Mouse (Mus musculus): ENCODE measurements around the gene 4930568D16Rik. TPM values are rescaled to one million over a fixed set of nuclear protein-coding genes. Genes with fewer than 3 reads are reported as not detected.

4930568D16Rik gene
- polyA plus RNA-seq, 1 experiment = not detected

DNA sequence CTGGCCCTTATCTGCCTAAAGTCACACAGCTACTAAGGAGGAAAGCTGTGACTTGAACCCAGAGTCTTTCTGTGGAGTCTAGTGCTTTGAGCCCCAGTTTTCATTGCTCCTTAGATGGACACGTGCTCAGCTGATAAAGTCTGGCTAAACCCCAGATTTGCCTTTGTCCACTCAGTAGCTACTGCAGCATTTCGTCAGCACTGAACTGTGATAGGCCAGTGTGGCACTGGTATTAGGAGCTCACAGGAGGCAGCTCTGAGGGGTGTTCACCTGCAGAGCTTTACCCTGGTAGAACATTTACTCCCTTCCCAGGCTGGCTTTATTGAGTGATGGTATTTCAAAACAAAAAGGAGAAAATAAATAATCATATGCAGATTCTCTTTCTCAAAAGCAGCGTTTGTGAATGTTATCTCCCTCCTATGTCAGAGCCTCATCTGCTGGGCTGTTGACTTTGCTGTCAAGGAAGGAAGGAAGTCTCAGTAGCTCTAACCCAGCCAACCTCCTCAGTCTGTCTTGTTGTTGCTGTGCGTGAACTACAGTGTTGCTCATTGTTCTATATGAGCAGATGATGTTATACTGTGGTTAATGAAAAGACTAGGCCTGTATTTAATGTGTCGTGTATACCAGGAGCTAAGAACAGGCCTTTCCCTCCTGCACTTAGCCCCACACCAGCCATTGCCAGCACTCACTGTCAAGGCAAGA is 41.0 kb upstream of the 4930568D16Rik start:
- no peaks in the 10 kb centered on the region; the same call in 1 of the 2 replicates for H3K4me1 ChIP-seq (ENCODE audit: control insufficient read depth, insufficient read depth, insufficient read length)
- H3K27me3 ChIP-seq (ENCODE audit: control insufficient read depth, insufficient read depth, low read length) = no peaks in the 10 kb centered on the region
- H3K4me3 ChIP-seq (ENCODE audit: extremely low read depth, insufficient read depth, insufficient read length) = no peak overlapping the region
- no peak overlapping the region for H3K27ac ChIP-seq (ENCODE audit: insufficient read depth, low read length)
- TF ChIP-seq POLR2A (IDR thresholded peaks at IDR 0.05; ENCODE audit: low read depth, low read length) (no peak), CTCF (IDR thresholded peaks at IDR 0.05; ENCODE audit: extremely low read depth, insufficient read depth, insufficient read length, insufficient replicate concordance) (no peak)
- WGBS = 80% methylated on average over 5 of the region's 5 CpGs
- H3K36me3 ChIP-seq (ENCODE audit: control insufficient read depth, insufficient read depth, low read length) = peaks cover 31% of the 10 kb centered on the region
- no peak for DNase-seq (ENCODE audit: low read depth in 1 of 2, low spot score in 2 of 2)

DNA sequence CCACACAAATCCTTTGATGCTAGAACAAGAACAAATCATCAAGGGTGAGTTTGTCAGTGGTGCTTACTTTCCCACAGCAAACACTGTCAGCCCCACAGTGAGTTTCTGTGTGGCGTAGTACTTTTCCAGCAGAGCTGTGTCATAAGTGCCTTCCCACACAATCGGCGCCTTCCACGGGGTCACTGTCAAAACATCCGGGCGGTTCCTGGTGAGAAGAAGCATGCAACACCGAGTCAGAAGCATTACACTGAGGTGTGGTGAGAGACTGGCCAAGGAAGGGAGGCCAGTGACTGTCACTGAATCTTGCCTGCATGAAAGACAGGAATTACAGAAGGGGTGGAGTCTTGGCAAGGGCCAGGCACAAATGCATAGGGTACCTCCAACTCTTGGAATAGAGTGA is 40.3 kb upstream of the 4930568D16Rik start:
- DNase-seq (ENCODE audit: low read depth in 1 of 2, low spot score in 2 of 2) = no peak
- Histone ChIP-seq H3K36me3 (ENCODE audit: control insufficient read depth, insufficient read depth, low read length) (peaks cover 31% of the 10 kb centered on the region), H3K4me1 (ENCODE audit: control insufficient read depth, insufficient read depth, insufficient read length) (no peaks in the 10 kb centered on the region; the same call in 1 of the 2 replicates), H3K4me3 (ENCODE audit: extremely low read depth, insufficient read depth, insufficient read length) (no peak overlapping the region), H3K27me3 (ENCODE audit: control insufficient read depth, insufficient read depth, low read length) (no peaks in the 10 kb centered on the region), H3K27ac (ENCODE audit: insufficient read depth, low read length) (no peak overlapping the region)
- 94% methylated on average over 7 of the region's 7 CpGs for WGBS
- no peak for TF ChIP-seq POLR2A (IDR thresholded peaks at IDR 0.05; ENCODE audit: low read depth, low read length)
- no peak for TF ChIP-seq CTCF (IDR thresholded peaks at IDR 0.05; ENCODE audit: extremely low read depth, insufficient read depth, insufficient read length, insufficient replicate concordance)

DNA sequence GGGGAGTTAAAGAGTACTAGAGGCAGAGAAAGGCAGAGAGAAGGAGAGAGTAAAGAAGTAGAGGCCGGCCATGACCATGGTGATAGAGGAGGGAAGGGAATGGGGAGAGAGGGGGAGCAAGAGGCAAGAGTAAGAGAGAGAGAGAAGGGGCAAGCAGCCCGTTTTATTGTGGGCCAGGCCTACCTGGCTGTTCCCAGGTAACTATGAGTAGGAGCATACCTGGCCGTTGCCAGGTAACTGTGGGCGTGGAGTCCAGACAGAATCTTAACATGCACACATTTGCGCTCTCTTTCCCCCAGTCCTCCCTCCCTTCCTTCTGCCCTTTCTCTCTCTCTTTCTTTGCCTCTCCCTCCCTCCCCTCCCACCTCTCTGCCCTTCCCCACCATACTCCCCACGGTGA is 39.7 kb upstream of the 4930568D16Rik start:
- 94% methylated on average over 6 of the region's 6 CpGs for WGBS
- peaks cover 33% of the 10 kb centered on the region for H3K36me3 ChIP-seq (ENCODE audit: control insufficient read depth, insufficient read depth, low read length)
- no peaks in the 10 kb centered on the region; the same call in 1 of the 2 replicates for H3K4me1 ChIP-seq (ENCODE audit: control insufficient read depth, insufficient read depth, insufficient read length)

DNA sequence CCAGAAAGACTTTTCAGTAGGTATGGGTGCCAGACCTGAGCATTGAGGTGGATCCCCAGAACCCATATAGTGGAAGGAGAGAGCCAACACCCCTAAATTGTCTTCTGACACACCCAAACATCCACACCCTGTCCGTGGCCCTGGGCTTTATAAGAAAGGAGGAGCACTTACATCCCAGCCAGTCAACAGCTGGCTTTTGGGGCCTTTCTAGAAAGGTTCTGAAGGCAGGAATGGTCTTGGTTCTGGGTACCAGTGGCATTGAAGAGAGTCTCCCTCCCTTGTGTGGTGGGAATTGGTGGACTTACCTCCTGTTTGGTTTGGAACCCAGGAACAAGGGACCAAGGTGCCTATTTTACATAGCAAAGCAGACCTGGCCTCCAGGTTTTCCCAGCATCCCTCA is 39.1 kb upstream of the 4930568D16Rik start:
- Histone ChIP-seq H3K27ac (ENCODE audit: insufficient read depth, low read length) (no peak overlapping the region), H3K4me1 (ENCODE audit: control insufficient read depth, insufficient read depth, insufficient read length) (no peaks in the 10 kb centered on the region; the same call in 1 of the 2 replicates), H3K4me3 (ENCODE audit: extremely low read depth, insufficient read depth, insufficient read length) (no peak overlapping the region), H3K27me3 (ENCODE audit: control insufficient read depth, insufficient read depth, low read length) (no peaks in the 10 kb centered on the region), H3K36me3 (ENCODE audit: control insufficient read depth, insufficient read depth, low read length) (peaks cover 35% of the 10 kb centered on the region)
- 83% methylated on average over 1 of the region's 1 CpGs for WGBS
- no peak for DNase-seq (ENCODE audit: low read depth in 1 of 2, low spot score in 2 of 2)
- TF ChIP-seq POLR2A (IDR thresholded peaks at IDR 0.05; ENCODE audit: low read depth, low read length) = no peak
- no peak for TF ChIP-seq CTCF (IDR thresholded peaks at IDR 0.05; ENCODE audit: extremely low read depth, insufficient read depth, insufficient read length, insufficient replicate concordance)

More for the DNA sequence above, 39.7 kb upstream of the 4930568D16Rik start:
- no peaks in the 10 kb centered on the region for H3K27me3 ChIP-seq (ENCODE audit: control insufficient read depth, insufficient read depth, low read length)
- no peak overlapping the region for H3K4me3 ChIP-seq (ENCODE audit: extremely low read depth, insufficient read depth, insufficient read length)
- H3K27ac ChIP-seq (ENCODE audit: insufficient read depth, low read length) = no peak overlapping the region
- DNase-seq (ENCODE audit: low read depth in 1 of 2, low spot score in 2 of 2) = no peak
- no peak for TF ChIP-seq POLR2A (IDR thresholded peaks at IDR 0.05; ENCODE audit: low read depth, low read length)
- TF ChIP-seq CTCF (IDR thresholded peaks at IDR 0.05; ENCODE audit: extremely low read depth, insufficient read depth, insufficient read length, insufficient replicate concordance) = no peak

DNA sequence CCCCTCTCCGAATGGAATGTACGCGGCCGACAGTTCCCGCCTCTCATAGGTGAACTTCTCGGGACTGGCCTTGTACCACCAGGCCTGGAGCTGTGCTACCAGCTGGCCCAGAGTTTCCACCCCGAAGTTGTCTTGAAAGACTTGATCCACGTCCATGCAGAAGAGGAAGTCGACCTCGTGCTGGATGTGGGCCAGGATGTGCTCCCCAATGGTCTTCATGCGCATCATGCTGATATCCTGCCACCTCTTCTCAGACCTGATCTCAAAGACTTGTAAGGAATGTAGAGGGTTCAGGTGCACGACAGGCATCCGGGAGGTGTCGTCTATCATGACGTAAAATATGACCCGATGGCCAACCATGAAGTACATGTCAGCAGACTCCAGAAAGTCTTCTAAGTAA is 34.9 kb upstream of the 4930568D16Rik start:
- WGBS = 86% methylated on average over 16 of the region's 16 CpGs
- Histone ChIP-seq H3K27me3 (ENCODE audit: control insufficient read depth, insufficient read depth, low read length) (no peaks in the 10 kb centered on the region), H3K27ac (ENCODE audit: insufficient read depth, low read length) (no peak overlapping the region), H3K4me3 (ENCODE audit: extremely low read depth, insufficient read depth, insufficient read length) (no peak overlapping the region), H3K4me1 (ENCODE audit: control insufficient read depth, insufficient read depth, insufficient read length) (peaks cover 6% of the 10 kb centered on the region; the same call in 1 of the 2 replicates), H3K36me3 (ENCODE audit: control insufficient read depth, insufficient read depth, low read length) (peaks cover 25% of the 10 kb centered on the region)
- TF ChIP-seq CTCF (IDR thresholded peaks at IDR 0.05; ENCODE audit: extremely low read depth, insufficient read depth, insufficient read length, insufficient replicate concordance) = no peak
- no peak for TF ChIP-seq POLR2A (IDR thresholded peaks at IDR 0.05; ENCODE audit: low read depth, low read length)
- no peak for DNase-seq (ENCODE audit: low read depth in 1 of 2, low spot score in 2 of 2)

DNA sequence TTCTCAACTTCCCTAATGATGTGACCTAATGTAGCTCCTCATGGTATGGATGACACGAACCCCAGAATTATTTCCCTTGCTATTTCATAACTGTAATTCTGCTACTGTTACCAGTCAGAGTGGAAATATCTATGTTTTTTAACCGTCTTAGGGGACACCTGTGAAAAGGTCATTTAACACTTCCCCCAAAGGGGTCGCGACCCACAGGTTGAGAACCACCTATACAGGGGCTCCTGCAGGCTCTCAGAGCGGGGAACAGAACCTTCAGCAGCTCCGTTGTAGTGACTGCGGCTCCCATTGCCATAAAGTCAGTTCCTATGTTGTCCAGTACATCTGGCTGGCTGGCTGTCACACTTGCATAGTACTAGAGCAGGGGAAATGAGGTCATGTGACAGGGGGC is 33.2 kb upstream of the 4930568D16Rik start:
- Histone ChIP-seq H3K36me3 (ENCODE audit: control insufficient read depth, insufficient read depth, low read length) (peaks cover 14% of the 10 kb centered on the region), H3K4me3 (ENCODE audit: extremely low read depth, insufficient read depth, insufficient read length) (no peak overlapping the region), H3K27me3 (ENCODE audit: control insufficient read depth, insufficient read depth, low read length) (no peaks in the 10 kb centered on the region), H3K4me1 (ENCODE audit: control insufficient read depth, insufficient read depth, insufficient read length) (peaks cover 6% of the 10 kb centered on the region; the same call in 1 of the 2 replicates), H3K27ac (ENCODE audit: insufficient read depth, low read length) (no peak overlapping the region)
- WGBS = 93% methylated on average over 7 of the region's 7 CpGs
- no peak for DNase-seq (ENCODE audit: low read depth in 1 of 2, low spot score in 2 of 2)
- TF ChIP-seq CTCF (IDR thresholded peaks at IDR 0.05; ENCODE audit: extremely low read depth, insufficient read depth, insufficient read length, insufficient replicate concordance) (no peak), POLR2A (IDR thresholded peaks at IDR 0.05; ENCODE audit: low read depth, low read length) (no peak)

DNA sequence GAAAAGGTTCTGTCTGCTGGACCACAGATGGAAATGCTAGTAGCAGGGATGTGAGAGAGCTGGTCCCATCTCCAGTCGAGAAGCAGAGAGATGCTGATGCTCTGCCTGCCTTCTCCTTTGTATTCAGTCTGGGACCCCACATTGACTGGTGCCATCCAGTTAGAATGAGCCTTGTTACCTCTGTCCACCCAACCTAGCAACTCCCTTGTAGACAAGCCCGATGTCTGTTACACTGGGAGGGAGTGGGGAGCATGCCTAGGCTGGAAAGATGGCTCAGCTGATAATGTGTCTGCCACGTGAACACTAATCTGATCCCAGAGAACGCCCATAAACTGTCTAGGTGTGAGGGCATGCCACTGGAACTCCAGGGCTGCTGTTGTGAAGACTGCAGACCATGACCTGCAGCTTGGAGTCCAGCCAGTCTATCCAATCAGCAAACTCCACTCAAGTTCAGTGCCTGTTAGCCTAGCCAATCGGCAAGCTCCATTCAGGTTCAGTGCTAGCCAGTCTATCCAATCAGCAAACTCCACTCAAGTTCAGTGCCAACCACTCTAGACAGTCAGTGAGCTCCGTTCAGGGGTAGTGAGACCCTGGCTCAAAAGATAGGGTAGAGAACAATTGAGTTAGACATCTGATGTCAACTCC is 30.8 kb upstream of the 4930568D16Rik start:
- DNase-seq (ENCODE audit: low read depth in 1 of 2, low spot score in 2 of 2) = no peak
- 79% methylated on average over 6 of the region's 6 CpGs for WGBS

More for the DNA sequence above, 30.8 kb upstream of the 4930568D16Rik start:
- no peak overlapping the region for H3K4me3 ChIP-seq (ENCODE audit: extremely low read depth, insufficient read depth, insufficient read length)
- H3K27me3 ChIP-seq (ENCODE audit: control insufficient read depth, insufficient read depth, low read length) = no peaks in the 10 kb centered on the region
- no peak for TF ChIP-seq CTCF (IDR thresholded peaks at IDR 0.05; ENCODE audit: extremely low read depth, insufficient read depth, insufficient read length, insufficient replicate concordance)
- no peak for TF ChIP-seq POLR2A (IDR thresholded peaks at IDR 0.05; ENCODE audit: low read depth, low read length)
- peaks cover 11% of the 10 kb centered on the region for H3K36me3 ChIP-seq (ENCODE audit: control insufficient read depth, insufficient read depth, low read length)
- H3K4me1 ChIP-seq (ENCODE audit: control insufficient read depth, insufficient read depth, insufficient read length) = peaks cover 6% of the 10 kb centered on the region; the same call in 1 of the 2 replicates
- no peak overlapping the region for H3K27ac ChIP-seq (ENCODE audit: insufficient read depth, low read length)
